Mouse (Mus musculus) kidney, embryonic 15.5 days (tissue): ENCODE measurements around the gene Cops2. TPM values are rescaled to one million over a fixed set of nuclear protein-coding genes. Genes with fewer than 3 reads are reported as not detected.

Experiments
- polyA plus RNA-seq: library from polyadenylated mRNA; unstranded; fragments of >200 nt; fragmentation: Nextera tagmentation; extraction: Ambion mirVana; gene quantifications from 2 replicates; pipeline ENCODE4 v1.2.1, GENCODE M21; 2015

The Cops2 gene
- polyA plus RNA-seq, 1 experiment from 2014 or later = 80.0 TPM

Other genes with a start within 250 kb of the Cops2 start
- 7.7 and 8.1 TPM in 2 replicates for gene Cep152, start 234.0 kb downstream of the Cops2 start, polyA plus RNA-seq
- 116 and 119 TPM in 2 replicates for gene Eid1, start 186.0 kb downstream of the Cops2 start, polyA plus RNA-seq
- gene Shc4, start 135.0 kb downstream of the Cops2 start, polyA plus RNA-seq = 1.2 and 1.3 TPM in 2 replicates
- 19.0 and 19.6 TPM in 2 replicates for gene Secisbp2l, start 76.3 kb downstream of the Cops2 start, polyA plus RNA-seq
- 57.8 and 61.2 TPM in 2 replicates for gene Galk2, start within 50 bp of the Cops2 start, polyA plus RNA-seq
- 1.9 TPM in 2 replicates for gene Fgf7, start 175.5 kb upstream of the Cops2 start, polyA plus RNA-seq